Mouse (Mus musculus) ovary, adult 18-20 months (tissue): ENCODE data around the gene Rac1.
"Not testable (repeated sequence)": the region's sequence is repeated elsewhere in the genome, so short reads cannot be mapped to it uniquely, and the experiment has no call there.

ENCODE experiments used
- DNase-seq: peaks from one replicate; pipeline ENCODE4 v3.0.0; 2022; ENCODE audit warnings: low spot score, mixed read lengths

The Rac1 gene

GRCm38 (mm10) chr5:143525454-143526225, 2.2 kb downstream of the Rac1 start:
- DNase-seq, result no peak

GRCm38 (mm10) chr5:143522882-143523281, 5.0 kb downstream of the Rac1 start:
- no peak for DNase-seq

GRCm38 (mm10) chr5:143520415-143520814, 7.4 kb downstream of the Rac1 start:
- DNase-seq, result no peak

DNA sequence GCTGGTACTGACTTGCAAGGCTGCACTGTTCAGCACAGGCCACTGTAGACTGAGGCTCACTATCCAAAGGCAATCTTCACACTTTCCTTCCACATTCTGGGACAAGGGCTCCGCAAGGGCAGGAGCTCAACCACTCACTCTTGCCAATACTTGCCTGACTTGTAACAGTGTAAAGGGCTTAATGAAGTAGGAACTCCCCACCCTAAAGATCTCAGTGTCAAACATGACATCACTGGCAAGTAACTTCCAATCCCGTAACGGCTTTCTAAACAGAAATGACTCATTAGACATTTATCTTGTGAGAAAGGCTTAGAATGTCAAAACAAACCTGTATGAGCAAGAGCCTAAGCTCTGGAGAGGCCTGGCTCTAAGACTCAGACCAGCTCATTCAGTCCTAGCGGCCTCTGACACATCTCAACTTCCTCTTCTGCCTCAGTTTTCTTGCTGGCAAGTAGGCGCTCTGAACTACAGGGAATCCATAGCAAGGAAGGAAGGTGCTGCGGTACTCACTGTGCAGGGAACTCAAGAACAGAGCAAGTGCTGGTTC, 9.7 kb downstream of the Rac1 start:
- DNase-seq, result no peak

GRCm38 (mm10) chr5:143517436-143517835, 10.4 kb downstream of the Rac1 start:
- no peak for DNase-seq

DNA sequence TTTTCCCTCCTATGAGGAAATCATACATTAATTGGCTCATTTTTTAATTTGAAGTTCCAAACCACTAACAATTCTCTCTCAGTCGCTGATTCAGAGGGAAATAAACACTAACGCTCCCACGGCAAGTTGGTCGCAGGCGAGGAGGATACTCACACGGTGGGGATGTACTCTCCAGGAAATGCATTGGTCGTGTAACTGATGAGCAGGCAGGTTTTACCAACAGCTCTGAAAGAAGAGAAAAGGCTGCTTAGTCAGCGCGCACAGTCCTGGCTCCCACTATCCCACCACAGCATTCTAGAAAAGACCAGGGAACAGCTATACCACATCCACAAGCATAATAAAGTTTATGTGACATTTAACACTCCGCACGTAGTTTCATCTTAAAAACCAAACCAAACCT, 10.8 kb downstream of the Rac1 start:
- no peak for DNase-seq

GRCm38 (mm10) chr5:143514878-143515277, 13.0 kb downstream of the Rac1 start:
- DNase-seq, result no peak

DNA sequence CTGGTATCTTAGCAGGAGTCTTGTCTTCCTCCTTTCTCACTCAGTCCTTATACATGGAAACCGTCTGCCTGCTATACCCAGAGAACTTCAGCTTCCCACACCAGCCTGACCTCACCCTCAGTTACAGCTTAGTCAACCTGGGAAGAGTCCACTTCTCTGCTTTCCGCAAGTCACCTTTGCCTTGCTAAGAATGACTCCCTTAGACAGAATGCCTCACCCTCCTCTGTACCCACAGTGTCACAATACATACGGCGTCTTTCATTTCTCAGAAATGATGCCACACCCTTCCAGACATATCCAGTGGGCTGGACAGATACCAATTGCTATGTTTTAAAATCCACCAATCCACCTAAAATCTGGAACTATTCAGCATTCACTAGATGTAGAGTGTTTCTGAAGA, 15.5 kb downstream of the Rac1 start:
- no peak for DNase-seq

- DNase-seq, result no peak
Observed at GRCm38 (mm10) chr5:143511577-143511976, 16.3 kb downstream of the Rac1 start.

GRCm38 (mm10) chr5:143509737-143510136, 18.1 kb downstream of the Rac1 start:
- no peak for DNase-seq

GRCm38 (mm10) chr5:143509294-143509693, 18.5 kb downstream of the Rac1 start:
- no peak for DNase-seq

DNA sequence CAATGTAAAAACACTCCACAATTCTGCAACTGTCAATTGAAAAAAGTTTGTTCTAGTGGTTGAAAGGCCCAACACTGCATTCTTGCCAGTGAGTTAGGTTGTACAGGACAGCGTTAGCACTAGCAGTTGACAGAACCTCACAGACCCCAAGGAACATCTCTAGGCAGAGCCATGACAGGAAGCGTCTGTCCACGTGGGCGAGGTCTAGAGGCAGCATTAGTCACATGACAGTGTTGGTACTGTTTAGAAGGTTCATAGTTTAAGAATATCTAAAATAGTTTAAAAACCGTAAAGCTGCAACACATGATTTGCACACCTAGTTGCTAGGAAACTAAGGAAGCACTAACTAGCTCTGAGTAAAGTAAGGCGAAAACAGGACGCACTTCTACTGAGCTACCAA, 22.3 kb downstream of the Rac1 start:
- DNase-seq, result no peak

DNA sequence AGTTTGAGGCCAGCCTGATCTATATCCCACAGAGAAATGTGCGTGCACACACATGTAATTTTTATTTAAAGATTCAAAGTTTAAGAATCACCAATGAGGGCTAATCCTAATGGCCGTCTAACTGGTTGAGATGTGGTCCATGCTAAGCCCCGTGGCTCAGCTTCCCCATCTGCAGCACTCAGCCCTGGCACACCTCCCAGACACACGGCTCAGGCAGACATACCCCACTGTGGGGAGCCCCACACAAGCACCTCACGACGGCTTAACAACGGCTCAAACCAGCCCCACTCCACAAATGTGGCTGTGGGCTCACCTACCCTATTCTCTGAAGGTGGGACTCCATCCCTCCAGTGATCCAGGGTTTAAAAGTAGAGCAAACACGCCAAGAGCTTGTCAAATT, 22.8 kb downstream of the Rac1 start:
- no peak for DNase-seq

- DNase-seq, result no peak
Observed at GRCm38 (mm10) chr5:143504453-143504852, 23.4 kb downstream of the Rac1 start.

DNA sequence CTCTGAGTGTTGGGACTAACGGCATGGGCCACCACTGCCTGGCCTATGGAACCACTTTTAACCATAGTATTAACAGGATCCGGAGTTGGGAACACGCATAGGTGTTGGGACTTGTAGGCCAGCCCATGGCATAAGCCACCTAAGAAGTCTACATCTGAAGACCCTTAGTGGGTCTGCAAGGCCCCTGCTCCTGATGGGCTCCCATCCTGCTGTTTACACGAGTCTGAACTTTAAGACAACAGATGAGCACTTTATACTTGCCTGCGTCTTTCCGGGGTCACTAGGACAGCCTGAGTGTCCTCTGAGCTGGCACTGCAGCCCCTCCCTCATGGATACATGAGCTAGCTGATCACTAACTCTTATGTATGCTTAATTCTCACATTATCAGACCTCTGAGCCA, 24.1 kb downstream of the Rac1 start:
- no peak for DNase-seq

- no peak for DNase-seq
Observed at GRCm38 (mm10) chr5:143502899-143503557, 24.8 kb downstream of the Rac1 start.

GRCm38 (mm10) chr5:143501649-143502048, 26.2 kb downstream of the Rac1 start:
- DNase-seq, result no peak

DNA sequence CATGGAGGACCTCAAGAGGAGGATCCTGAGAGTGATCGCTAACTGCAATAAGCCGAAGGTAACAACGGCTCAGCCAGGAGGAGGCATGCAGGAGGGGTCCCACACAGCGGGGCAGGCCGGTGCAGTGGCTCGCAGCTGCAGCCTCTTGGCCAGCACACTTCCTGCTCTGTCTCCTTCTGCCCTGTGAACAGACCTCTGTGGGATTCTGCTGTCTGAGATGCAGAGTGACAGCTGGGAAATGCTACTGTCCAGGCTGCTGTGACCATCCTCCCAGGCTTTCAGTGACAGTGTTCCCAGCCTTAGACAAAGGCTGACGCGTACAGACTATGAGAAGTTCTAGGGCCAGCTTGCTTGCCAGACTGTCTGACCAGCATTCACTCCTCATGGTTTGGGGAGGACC, 26.7 kb downstream of the Rac1 start:
- no peak for DNase-seq

GRCm38 (mm10) chr5:143500711-143501110, 27.1 kb downstream of the Rac1 start:
- DNase-seq, result not testable (repeated sequence)

GRCm38 (mm10) chr5:143499686-143500085, 28.1 kb downstream of the Rac1 start:
- DNase-seq, result no peak

DNA sequence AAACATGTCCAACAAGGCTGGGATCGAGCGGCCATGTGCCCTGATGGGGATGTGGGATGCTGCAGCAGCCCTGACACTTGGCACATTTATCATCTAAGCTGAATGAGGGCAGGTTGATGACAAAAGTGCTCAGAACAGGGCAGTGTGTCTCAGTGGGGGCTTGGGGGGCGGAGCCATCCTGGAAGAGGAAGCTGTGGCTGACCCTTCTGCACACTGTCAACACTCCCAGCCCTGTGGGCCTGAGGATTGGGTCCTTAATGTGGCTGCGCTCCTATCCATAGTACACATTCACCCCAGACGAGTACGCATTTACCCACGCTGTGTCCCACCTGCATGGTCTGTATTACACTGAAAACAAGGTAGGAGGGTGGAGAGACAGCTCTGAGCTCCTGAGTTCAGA, 28.6 kb downstream of the Rac1 start:
- no peak for DNase-seq

DNA sequence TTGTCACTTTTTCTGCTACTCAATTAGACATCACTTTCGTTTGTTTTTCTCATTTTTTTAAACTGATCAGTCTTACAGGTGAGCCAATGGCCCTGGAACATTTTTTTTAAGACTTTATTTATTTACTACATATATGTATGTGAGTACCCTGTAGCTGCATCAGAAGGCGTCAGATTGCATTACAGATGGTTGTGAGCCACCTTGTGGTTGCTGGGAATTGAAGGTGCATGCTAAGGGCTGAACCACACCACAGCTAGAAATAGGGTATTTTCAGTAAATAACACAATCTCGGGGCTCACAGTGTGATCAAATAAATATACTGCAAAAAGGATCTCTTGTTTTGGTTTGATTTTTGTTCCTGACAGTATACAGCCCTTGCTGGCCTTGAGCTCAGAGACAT, 30.4 kb downstream of the Rac1 start:
- DNase-seq, result no peak

GRCm38 (mm10) chr5:143495708-143496107, 32.1 kb downstream of the Rac1 start:
- no peak for DNase-seq
